Mouse (Mus musculus) right cerebral cortex, postnatal 25 days (tissue): ENCODE results near the gene 2810021J22Rik.
"Not testable (repeated sequence)": the region's sequence is repeated elsewhere in the genome, so short reads cannot be mapped to it uniquely, and the experiment has no call there.

Source experiments
- DNase-seq: peaks from one replicate; pipeline ENCODE4 v3.0.0; 2022

The 2810021J22Rik gene

DNA sequence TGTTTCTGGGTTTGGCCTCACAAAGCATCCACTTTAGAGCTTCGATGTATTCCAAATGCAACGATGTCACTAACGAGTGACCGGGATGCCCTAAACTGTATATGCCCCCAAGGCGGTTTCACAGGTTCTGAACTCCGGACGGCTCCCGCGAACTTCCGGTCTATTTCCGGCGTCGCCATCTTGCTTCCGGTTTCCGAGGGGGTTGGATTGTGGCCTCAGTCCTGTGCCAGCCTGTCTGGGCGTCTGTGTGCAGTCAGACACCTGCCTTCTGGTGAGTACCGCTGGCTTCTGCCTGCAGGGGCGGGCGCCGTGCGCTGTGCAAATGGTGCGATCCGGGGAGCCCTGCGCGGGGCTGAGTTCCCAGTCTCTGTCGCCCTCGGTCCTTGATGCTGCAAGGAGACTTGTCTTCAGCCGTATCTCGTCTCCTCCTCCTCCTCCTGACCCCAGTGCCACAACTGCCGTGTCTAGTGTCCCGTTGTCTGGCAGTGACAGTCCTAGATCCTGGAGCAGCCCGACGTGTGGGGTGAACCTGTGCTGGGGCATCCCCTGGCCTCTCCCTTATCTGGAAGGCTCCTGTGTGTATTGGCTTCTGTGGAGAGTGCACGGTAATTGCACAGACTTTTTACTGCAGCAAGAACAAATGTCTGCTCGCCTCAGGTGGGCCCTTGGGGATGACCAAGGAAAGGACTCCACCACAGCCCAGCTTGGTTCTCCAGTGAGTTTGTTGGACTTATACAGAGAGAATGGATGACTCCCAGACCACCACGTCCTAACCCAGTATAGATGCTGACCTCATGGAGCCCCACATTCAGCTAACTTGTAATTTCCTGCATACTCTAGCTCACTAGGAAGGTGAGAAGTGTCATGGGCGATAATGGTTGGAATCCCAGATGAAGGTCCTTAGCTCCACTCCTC, at the start of gene 2810021J22Rik:
Gene 2810021J22Rik (plus strand): TSS at position 178 of the 915 bp plus-strand sequence.
- DNase-seq = peak; percentile 80

DNA sequence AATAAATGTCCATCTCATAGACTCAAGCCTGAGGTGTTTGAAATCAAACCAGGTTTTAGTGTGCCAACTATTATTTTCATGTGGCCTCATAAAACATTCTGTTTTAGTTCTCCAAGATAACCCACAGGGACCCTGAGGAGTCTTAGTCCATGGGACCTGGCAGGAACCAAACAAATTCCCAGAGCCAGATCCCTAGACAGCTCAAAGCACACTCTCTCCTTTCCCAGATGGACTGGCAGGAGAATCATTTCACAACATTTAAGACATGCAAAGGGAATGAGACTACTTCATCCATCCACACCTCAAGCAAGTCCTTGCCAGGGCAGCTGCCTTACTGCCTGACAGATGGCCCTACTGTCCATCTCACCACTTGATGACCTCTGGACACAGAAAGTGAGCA, 38.1 kb upstream of the 2810021J22Rik start, which contains the start of gene Olfr312:
Gene Olfr312 (plus strand): TSS at position 301 of the 400 bp plus-strand sequence.
- DNase-seq = not testable (repeated sequence)

DNA sequence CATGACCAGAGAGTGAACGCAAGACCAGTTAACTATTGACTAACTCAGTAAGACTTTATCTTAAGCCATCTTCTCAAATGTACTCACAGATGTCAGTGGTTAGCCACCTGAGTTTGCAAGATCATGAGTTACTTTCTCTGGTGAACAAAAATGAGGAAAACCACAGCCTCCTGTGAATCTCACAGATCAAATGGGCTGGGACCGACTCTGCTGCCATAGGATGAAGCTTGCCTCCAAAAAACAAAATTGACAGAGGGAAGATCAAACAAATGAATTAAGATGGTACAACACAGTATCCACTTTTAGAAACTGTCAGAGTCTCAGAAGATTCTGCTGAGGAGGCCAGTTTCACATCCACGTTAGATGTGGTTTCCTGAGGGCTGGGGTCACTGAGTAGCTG, 37.3 kb upstream of the 2810021J22Rik start:
- DNase-seq = no peak

DNA sequence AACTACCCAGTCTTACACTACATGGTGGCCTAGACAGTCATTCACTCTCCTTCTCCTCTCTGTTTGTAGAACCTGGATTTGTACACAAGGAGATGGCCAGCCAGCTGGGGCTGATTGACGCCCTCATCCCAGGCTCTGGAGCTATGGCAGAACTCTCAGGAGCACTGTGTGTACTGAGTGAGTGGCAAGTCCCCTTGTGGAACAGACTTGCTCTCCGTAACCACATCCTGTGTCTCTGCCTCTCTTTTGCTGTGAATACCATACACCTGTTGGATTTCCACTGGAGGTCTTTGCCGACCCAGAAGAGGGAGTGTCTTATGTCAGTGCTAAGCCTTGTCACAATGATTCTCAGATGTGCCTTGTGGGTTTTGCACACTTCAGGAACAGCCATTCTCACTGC, 34.5 kb upstream of the 2810021J22Rik start:
- not testable (repeated sequence) for DNase-seq

DNA sequence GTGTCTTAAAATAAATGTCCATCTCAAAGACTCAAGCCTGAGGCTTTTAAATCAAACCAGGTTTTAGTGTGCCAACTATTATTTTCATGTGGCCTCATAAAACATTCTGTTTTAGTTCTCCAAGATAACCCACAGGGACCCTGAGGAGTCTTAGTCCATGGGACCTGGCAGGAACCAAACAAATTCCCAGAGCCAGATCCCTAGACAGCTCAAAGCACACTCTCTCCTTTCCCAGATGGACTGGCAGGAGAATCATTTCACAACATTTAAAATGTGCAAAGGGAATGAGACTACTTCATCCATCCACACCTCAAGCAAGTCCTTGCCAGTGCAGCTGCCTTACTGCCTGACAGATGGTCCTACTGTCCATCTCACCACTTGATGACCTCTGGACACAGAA, 28.1 kb upstream of the 2810021J22Rik start, which contains the start of gene Olfr311:
Gene Olfr311 (plus strand): TSS at position 301 of the 400 bp plus-strand sequence.
- DNase-seq = not testable (repeated sequence)

DNA sequence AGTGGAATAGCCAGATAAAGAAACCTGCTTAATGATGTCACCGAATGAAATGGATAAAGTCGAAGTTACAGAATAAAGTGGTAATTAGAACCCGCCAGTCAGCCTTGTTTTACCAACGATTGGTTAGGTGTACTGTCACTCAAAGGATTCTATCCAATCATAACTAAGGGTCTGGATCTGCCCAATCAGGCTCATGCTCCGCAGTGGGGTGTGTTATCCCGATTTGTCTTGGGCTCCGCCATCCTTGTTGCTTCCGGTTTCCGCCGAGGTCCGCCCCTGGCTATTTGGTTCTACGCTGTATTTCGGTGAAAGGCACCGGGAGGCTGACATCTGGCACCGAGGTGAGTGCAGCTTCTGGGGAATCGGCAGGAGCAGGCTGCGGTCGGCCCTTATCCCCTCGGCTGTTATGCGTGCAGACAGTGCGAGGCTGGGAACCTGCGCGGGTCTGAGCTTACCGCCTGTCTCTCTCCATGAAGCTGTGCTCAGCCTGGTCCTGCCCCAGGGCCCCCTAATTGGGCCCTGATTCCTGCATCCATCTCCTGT, 20.0 kb upstream of the 2810021J22Rik start, which contains the start of gene Gm12258:
Gene Gm12258 (plus strand): TSS at position 240 of the 543 bp plus-strand sequence.
- peak; percentile 84 for DNase-seq

DNA sequence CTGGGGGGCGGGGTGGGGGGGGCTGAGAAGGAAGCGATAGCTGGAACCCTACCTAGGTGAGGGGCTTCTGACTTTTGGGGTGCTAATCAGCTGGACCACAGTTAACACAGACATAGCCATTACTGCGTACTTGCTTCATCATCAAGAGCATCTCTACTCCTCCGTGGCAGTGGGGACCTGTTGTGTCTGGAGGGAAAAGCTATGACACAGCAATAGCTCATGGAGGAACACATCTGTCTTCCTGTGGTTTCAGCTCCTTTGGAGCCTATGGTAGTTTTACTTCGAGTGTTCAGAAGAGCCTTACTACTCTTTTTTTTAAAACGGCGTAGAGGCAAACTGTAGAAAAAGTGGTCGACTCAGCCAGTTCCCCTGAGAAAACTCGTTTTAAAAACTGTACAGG, 19.4 kb upstream of the 2810021J22Rik start:
- no peak for DNase-seq

DNA sequence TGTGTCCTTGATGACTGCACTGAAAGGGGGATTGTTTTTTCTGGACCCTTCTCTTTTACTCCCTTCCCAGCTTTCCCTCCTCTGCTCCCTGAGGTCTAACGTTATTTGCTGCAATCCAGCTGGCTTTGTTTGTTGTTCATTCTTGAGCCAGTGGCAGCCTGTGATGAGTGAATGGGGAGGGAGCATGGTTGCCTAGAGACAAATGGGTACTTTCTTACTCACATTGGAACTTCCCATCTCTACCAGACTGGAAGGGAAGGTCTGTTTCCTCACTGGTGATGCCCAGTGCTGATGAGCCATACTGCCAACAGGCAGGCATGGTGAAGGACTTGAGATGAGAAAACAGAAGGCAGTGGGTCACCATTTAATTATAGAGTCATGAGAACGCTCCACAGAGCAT, 17.3 kb upstream of the 2810021J22Rik start:
- no peak for DNase-seq

DNA sequence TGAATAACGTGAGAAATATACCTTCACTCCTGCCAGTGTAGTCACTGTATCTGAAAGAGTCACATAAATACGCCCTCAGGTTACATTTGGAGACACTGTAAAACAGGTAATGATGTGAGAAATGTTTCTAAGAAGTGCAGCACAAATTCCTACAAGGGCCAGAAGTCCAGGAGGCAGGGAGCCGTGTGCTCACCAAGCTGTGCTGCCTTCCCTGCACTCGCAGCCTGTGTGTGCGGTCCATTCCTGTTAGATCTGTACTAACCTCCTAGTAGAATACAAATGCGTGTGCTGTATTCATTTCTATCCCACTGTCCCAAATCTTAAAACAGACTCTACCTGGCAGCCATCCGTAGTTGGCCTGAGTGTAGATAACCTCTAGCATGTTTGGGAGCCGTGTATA, 6.3 kb upstream of the 2810021J22Rik start:
- no peak for DNase-seq

DNA sequence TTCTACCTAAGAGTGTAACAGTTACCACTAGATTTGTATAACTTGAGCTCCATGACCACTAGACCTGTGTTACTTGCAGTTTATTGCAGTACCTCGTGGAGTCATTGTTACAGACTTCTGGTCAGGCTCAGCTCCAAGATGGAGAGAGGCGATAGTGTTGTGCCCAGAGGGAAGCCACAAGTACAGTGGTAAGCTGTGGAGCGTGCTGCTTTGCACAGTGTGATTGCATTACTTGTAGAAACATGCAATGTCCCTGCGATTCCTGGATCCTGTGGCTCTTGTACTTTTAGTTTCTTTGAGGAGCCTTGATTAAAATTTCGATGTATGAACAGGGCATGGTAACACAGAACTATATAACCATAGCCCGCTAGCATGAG, 926 bp downstream of the 2810021J22Rik start:
- DNase-seq = no peak

DNA sequence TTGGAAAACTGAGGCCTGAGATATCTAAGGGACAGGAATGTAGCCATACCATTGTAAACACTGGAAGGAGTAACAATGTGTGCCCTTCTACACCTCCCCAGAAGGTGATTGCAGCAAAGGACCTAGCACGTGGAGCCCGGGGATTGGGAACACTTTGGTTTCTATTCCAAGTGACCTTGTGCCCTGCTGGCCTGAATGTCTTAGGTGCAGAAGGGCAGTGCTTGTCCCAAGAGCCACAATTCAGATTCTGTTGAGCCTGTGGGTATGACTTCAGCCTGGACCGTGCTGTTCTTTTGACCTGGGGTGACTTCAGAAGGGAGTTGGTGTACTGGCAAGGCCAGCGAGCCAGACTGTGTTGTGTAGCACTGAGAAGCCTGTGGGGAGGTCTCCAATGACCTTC, 3.9 kb downstream of the 2810021J22Rik start:
- no peak for DNase-seq

DNA sequence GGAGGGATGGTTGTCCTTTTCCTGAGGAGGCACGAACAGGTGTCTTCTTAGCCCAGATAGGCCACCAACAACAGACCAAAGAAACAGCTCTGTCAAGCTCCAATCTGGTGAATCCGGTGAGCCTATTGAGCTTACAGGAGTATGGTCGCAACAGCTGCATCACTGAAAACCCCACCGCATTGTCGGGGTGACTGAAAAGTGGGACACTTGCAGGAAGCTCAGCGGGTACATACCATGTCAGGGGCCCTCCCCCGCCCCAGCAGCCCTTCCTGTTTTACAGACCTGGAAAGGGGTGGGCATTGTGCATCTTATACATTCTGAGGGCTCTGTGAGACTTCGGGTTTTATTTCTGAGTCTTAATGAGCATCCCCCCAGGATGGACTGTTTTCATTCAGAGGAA, 16.7 kb downstream of the 2810021J22Rik start:
- DNase-seq = no peak

DNA sequence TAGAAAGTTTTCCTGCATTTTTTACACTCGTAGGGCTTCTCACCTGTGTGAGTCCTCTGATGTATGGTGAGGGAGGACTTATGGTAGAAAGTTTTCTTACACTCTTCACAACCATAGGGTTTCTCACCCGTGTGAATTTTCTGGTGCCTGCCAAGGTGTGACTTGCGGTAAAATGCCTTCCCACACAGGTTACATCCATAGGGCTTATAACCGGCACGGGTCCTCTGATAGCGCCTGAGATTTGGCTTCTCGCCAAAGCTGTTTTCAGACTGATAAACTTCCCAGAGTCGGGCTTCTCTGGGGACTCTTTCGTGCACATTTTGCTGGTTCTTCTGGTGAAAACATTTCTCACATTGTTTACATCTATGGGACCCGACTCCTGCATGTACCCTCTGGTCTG, 23.5 kb downstream of the 2810021J22Rik start:
- no peak for DNase-seq

DNA sequence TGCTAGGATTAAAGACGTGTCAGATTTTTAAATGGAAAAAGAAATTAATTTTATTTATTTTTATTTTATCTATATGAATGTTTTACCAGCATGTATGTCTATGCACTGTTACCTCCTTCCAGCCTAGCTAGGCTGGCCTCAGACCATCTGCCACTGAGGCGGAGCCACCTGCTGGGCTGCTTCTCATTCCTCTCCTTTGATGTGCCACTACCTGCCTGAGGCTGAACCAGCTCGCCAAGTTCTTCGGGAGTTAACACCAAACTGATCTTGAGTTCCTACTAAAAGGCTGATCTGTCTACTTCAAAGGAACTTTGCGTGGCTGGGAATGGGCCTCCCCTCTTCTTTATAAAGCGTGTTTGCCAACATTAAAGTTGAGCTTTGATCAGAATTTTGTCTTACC, 27.4 kb downstream of the 2810021J22Rik start:
- no peak for DNase-seq

DNA sequence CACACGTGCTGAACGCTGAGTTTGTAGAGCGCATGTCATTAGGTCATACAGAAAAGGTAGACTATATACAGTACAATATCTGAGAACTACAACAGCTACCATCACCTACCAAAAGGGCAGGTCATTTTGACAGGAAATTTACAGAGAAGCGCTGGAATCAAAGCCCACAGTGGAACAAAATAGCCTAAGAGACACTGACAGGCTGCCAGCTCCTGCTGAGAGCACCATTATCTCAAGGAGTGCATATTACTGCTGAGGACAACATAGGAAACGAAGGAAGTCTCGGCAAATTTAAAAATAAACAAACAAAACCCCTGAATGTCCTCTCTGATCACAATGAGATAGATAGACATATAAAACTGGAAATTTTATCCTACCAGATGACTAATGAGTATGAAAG, 30.5 kb downstream of the 2810021J22Rik start:
- no peak for DNase-seq

DNA sequence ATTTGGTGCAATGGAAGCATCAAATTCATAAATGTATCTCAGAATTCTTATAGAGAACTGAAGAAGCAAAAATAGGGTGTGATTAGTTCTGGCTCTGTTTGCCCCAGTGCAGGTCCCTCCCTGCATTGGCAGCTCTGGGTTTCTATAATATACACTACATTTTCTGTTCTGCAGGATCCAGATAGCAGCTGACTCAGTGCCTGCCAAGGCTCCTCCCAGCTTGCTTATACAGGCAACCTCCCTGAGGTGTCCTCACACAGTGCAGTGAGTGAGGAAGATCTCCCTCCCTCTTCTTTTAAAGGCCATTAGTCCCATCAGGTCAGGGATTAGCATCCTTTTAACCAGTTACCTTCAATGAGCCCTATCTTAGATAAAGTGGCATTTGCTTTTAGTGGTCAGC, 34.1 kb downstream of the 2810021J22Rik start:
- DNase-seq = no peak

DNA sequence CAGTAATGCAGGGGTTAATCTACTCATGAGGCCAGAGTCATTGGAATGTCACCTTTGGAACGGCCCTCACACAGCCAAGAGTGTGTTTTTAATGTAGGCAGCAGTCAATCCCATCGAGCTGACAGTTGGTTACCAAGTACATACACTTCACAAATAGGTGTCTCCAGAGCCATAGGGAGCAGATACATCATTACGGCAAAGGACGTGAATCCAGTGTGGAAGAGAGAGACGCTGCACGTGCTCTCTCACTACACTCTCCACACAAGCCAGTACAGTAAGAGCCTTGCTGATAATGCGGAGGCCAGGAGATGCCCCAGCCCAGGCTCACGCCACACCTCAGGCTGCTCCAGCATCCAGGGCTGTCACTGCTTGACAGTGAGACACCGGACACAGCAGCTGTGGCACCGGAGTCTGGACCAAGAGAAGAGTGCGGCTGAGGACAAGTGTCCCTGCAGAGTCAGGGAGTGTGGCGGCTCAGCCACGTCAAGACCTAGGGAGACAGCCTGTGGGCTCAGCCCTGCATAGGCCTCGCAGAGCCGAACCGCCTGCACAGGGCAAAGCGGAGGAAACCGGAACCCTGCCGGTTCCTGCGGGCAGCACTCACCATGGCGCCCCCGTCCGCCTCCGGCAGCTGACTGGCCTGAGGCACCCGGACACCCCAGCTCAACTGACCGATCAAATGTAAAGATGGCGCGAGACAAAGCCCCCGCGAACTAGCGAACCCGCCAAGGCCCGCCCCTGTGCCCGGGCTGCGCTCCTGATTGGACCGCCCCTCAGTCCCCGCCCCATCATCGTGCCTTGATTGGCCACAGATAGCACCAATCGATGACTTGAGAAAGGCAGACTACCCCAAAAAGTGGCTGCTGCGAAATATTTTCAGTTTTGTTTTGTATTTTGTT, 36.7 kb downstream of the 2810021J22Rik start, which contains the start of gene Zfp39:
Gene Zfp39 (minus strand): TSS at position 715 of the 899 bp plus-strand sequence.
- peak; percentile 96 for DNase-seq

DNA sequence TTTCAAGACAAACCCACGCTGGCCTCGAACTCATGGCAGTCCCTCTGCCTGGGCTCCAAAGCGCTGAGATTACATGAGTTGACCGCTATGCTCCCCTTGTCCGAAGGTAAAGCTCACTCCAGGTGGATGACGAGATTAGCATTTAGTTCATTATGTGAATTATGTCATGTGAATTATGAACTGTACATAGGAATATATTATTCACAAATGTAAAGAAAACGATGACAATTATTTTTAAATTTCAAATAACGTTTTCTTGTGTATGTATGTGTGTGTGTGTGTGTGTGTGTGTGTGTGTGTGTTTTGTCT, 37.3 kb downstream of the 2810021J22Rik start:
- DNase-seq = no peak

DNA sequence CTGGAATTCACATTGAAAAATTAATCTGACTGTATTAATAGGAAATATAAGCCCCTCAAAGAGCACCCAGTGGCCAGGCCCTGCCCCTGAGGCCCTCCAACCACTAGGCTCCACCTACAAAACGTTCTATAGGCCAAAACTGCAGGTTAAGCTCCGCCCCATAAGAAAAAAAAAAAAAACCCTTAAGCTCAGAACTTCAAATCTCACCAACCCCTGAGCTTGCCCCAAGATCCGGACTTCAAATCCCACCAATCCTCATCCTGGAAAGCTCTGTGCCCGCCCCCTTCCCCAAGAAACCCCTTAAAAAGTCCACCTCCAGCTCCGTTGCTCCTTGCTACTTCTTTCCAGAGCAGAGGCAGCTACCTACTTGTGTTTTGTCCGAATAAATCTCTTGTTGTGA, 37.8 kb downstream of the 2810021J22Rik start:
- DNase-seq = no peak

DNA sequence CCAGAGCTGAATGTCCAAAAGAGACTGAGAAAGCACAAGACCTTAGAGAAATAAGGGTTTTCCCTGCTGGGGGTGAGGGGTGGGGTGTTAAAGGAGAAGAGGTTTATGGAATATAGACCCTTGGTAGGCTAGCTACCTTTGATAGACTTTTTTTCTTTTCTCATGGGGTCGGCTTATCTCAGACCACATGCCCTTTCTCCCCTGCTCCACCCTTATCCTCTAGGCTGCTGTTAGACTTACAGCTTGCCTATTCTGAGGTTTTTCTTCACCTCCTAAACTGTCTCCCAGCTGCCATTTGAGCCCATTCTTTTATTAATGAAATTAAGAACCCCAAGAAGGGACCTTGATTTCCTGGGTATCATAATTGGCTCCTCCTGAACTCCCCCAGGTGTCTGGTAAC, 46.8 kb downstream of the 2810021J22Rik start:
- DNase-seq = no peak

DNA sequence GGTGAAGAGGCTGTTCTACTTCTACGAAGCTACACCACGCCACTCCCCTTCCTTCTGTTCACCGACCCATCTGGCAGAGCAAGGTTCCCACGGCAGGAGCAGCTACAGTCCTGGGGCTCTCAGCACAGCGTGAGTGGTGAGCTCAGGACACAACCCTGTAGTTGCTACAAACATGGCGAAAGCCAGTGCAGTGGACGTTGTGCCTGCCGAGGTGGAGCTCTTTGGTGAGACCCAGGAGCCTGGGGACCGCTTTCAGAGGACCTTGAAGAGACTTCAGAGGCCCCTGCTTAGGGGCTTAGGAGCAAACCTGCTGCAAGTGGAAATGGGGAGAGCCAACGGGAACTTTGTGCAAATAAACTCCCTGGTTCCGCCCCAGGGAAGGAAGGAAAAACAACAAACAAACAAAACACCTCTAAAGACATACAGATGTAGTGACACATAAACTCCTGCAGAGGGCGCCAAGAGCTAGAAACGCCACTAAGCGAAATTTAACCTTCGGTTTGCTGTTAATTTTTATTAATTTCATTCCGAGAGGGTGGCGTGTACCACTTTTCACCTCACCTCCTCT, 47.5 kb downstream of the 2810021J22Rik start:
- no peak for DNase-seq

DNA sequence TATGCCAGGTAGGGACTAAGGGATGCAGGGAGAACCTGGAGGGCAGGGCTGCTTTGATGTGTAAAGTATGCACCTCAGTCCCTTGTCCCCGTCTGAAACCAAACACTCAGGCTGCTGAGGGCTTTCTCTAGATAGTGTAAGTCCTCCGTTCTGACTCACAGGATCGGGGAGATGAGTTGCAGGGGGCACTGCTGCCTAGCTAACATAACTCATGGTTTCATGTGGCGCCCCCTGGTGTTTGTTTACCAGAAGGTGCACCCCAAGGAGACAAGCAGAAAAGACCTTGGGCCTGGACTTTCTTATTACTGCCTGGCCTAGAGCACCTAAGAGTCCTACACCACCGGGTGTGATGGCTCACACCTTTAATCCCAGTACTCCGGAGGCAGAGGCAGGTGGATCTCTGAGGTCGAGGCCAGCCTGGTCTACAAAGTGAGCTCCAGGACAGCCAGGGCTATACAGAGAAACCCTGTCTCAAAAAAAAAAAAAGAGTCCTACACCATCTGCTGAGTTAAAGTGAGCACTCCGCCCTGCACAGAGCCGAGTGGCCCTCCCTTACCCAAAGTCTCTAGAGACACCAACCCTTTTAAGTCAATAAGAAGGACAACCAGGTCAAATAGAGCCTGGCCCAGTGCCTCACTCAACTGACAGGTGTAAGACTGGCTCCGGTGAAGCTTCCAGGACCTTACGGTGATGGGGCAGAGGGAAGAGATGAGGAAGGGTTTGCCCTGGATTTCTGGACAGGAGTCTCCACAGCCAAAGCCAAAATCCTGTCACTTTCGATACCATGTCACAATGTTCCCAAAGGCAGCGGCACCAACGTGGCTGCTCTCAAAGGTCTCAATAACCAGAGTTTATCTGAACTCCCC, 50.1 kb downstream of the 2810021J22Rik start:
- no peak for DNase-seq
